ENCODE assay signal across 22 mouse cellular contexts in the genomic region with DNA sequence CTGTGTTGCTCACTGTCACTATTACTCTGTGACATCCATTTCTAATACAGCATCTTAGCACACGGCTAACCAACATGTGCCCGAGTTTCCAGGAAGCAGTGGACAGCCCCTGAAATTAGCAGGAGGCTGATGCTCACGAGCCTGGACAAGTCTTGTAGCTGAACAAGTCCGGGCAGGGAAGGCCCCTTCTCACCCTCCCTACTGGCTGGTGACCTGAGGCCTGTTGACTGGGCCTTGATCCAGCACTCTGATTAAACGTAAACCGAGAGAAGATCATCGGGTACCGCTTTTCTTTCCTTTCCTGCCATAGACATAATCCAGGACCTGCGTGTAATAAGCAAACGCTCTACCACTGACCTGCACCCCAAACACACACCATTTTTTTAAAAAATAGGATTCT. TPM values are rescaled to one million over a fixed set of nuclear protein-coding genes. Genes with fewer than 3 reads are reported as not detected.
DNase-seq lines count a peak whose midpoint lies in the region; ATAC-seq and TF ChIP-seq lines count a peak whose summit lies in the region.
"Had no signal": no experiment of that assay in that cellular context is flagged by ENCODE, and none has a peak within 500 bp of the region (broad histone marks: within the 10 kb centered on the region; RNA-seq: fewer than 3 reads in every experiment).

No protein-coding gene starts in this region.

- H3K9me3 ChIP-seq in kidney, embryonic 14.5 days (ENCODE audit: control insufficient read depth, low read length), result no peaks in the 10 kb centered on the region
- no peaks in the 10 kb centered on the region for H3K9me3 ChIP-seq in embryonic facial prominence, embryonic 10.5 days
- no peaks in the 10 kb centered on the region for H3K9me3 ChIP-seq in forebrain, embryonic 15.5 days
- H3K9me3 ChIP-seq: embryonic facial prominence, embryonic 12.5 days; forebrain, embryonic 12.5 days; heart, embryonic 15.5 days; hindbrain, embryonic 13.5 days had no signal

- H3K9ac ChIP-seq in kidney, embryonic 14.5 days (ENCODE audit: low read depth, low read length), result no peak overlapping the region
- no peak overlapping the region for H3K9ac ChIP-seq in forebrain, embryonic 15.5 days (replicated peaks)
- H3K9ac ChIP-seq: embryonic facial prominence, embryonic 12.5 days; forebrain, embryonic 12.5 days; forebrain, postnatal 0 days; heart, embryonic 15.5 days; hindbrain, embryonic 13.5 days had no signal

- ATAC-seq in kidney, embryonic 14.5 days (ENCODE audit: low FRiP score, low TSS enrichment), result no peak
- no peak for ATAC-seq in forebrain, embryonic 15.5 days (replicated peaks)
- ATAC-seq: forebrain, postnatal 0 days had no signal

- no peak overlapping the region for H3K4me3 ChIP-seq in kidney, adult 2 months (ENCODE audit: insufficient read depth, low read depth, low read length)
- H3K4me3 ChIP-seq in kidney, embryonic 14.5 days (ENCODE audit: low read length), result no peak overlapping the region
- no peak overlapping the region for H3K4me3 ChIP-seq in embryonic facial prominence, embryonic 10.5 days
- H3K4me3 ChIP-seq in forebrain, embryonic 15.5 days, result no peak overlapping the region
- H3K4me3 ChIP-seq: embryonic facial prominence, embryonic 12.5 days; forebrain, embryonic 12.5 days; heart, adult 2 months; heart, embryonic 15.5 days; hindbrain, embryonic 13.5 days had no signal

- peak; percentile 83 for DNase-seq in kidney, adult 2 months
- peak; percentile 25 to 72 for DNase-seq in urinary bladder, adult 18-20 months (ENCODE audit: low spot score in 2 of 2)
- no peak for DNase-seq in urinary bladder, adult 2 months (ENCODE audit: low spot score)
- DNase-seq in embryonic facial prominence, embryonic 10.5 days (ENCODE audit: low spot score), result peak; percentile 19
- DNase-seq in urinary bladder, postnatal 36 days (ENCODE audit: low spot score in 2 of 2), result peak; percentile 47 to 67
- DNase-seq: adrenal gland, adult 8-10 months; adrenal gland, postnatal 36 days; cerebellum, adult 2 months; cerebellum, postnatal 10 days; forebrain, postnatal 0 days; gastrocnemius, postnatal 14 days; heart, adult 2 months; heart, postnatal 14 days had no signal

- peaks cover 3% of the 10 kb centered on the region; the same call in 1 of the 2 replicates for H3K36me3 ChIP-seq in kidney, adult 2 months (ENCODE audit: control insufficient read depth, insufficient read depth, low read length)
- H3K36me3 ChIP-seq in kidney, embryonic 14.5 days (ENCODE audit: control insufficient read depth, insufficient read depth, low read length), result peaks cover 94% of the 10 kb centered on the region
- H3K36me3 ChIP-seq in embryonic facial prominence, embryonic 10.5 days (replicated peaks), result peaks cover 100% of the 10 kb centered on the region
- H3K36me3 ChIP-seq in forebrain, embryonic 15.5 days, result peaks cover 88% of the 10 kb centered on the region

- TF ChIP-seq POLR2A in kidney, adult 2 months (IDR thresholded peaks at IDR 0.05; ENCODE audit: low read depth, low read length), result no peak

- no peaks in the 10 kb centered on the region for H3K27me3 ChIP-seq in kidney, adult 2 months (replicated peaks; ENCODE audit: control insufficient read depth, insufficient read depth, low read length)
- H3K27me3 ChIP-seq in kidney, embryonic 14.5 days (ENCODE audit: control insufficient read depth, insufficient read depth, low read length), result no peaks in the 10 kb centered on the region
- no peaks in the 10 kb centered on the region for H3K27me3 ChIP-seq in embryonic facial prominence, embryonic 10.5 days (replicated peaks; ENCODE audit: low read depth, poor library complexity, severe bottlenecking)
- no peaks in the 10 kb centered on the region for H3K27me3 ChIP-seq in forebrain, embryonic 15.5 days
- H3K27me3 ChIP-seq: embryonic facial prominence, embryonic 12.5 days; forebrain, embryonic 12.5 days; heart, embryonic 15.5 days; hindbrain, embryonic 13.5 days had no signal

- no peak for TF ChIP-seq CTCF in kidney, adult 2 months (conservative IDR thresholded peaks at IDR 0.05; ENCODE audit: insufficient read depth, insufficient read length, low read depth, low read length)

- WGBS in kidney, adult 2 months, result 70% methylated on average over 10 of the region's 10 CpGs
- WGBS in kidney, embryonic 14.5 days, result 93% methylated on average over 10 of the region's 10 CpGs
- 89% methylated on average over 10 of the region's 10 CpGs for WGBS in embryonic facial prominence, embryonic 10.5 days
- WGBS in forebrain, embryonic 15.5 days, result 94% methylated on average over 10 of the region's 10 CpGs

- no peak overlapping the region for H3K4me2 ChIP-seq in kidney, embryonic 14.5 days (replicated peaks; ENCODE audit: low read depth, low read length)
- no peak overlapping the region for H3K4me2 ChIP-seq in forebrain, embryonic 15.5 days (replicated peaks)
- H3K4me2 ChIP-seq: embryonic facial prominence, embryonic 12.5 days; forebrain, embryonic 12.5 days; heart, embryonic 11.5 days; heart, embryonic 15.5 days; hindbrain, embryonic 13.5 days had no signal

- no peak overlapping the region for H3K27ac ChIP-seq in kidney, adult 2 months (ENCODE audit: insufficient read depth, low read depth, low read length)
- no peak overlapping the region for H3K27ac ChIP-seq in kidney, embryonic 14.5 days (ENCODE audit: low read depth, low read length)
- H3K27ac ChIP-seq in embryonic facial prominence, embryonic 10.5 days (replicated peaks), result no peak overlapping the region
- no peak overlapping the region for H3K27ac ChIP-seq in forebrain, embryonic 15.5 days (replicated peaks)
- H3K27ac ChIP-seq: embryonic facial prominence, embryonic 12.5 days; forebrain, embryonic 12.5 days; heart, adult 2 months; heart, embryonic 15.5 days; hindbrain, embryonic 13.5 days had no signal

- no peaks in the 10 kb centered on the region for H3K4me1 ChIP-seq in kidney, adult 2 months (ENCODE audit: control insufficient read depth, insufficient read depth, low read length)
- H3K4me1 ChIP-seq in kidney, embryonic 14.5 days (ENCODE audit: control insufficient read depth, insufficient read depth, low read length), result no peaks in the 10 kb centered on the region
- H3K4me1 ChIP-seq in embryonic facial prominence, embryonic 10.5 days, result no peaks in the 10 kb centered on the region
- H3K4me1 ChIP-seq in forebrain, embryonic 15.5 days, result no peaks in the 10 kb centered on the region
- H3K4me1 ChIP-seq: embryonic facial prominence, embryonic 12.5 days; forebrain, embryonic 12.5 days; heart, embryonic 15.5 days; hindbrain, embryonic 13.5 days had no signal

RNA-seq across cellular contexts. Expression of gene Xpot, which starts 18.0 kb away (rescaled TPM):
- polyA plus RNA-seq in kidney, adult 2 months (2012; rRNA removed), result 78.0 and 108 TPM in 2 replicates
- 34.9 and 63.6 TPM in 2 replicates for polyA plus RNA-seq in kidney, embryonic 14.5 days (2014; fragmentation: Nextera tagmentation; extraction: Ambion mirVana)
- 40.7 and 46.5 TPM in 2 replicates for polyA plus RNA-seq in urinary bladder, adult 2 months (2012; rRNA removed)
- polyA plus RNA-seq in embryonic facial prominence, embryonic 10.5 days (2016; fragmentation: Nextera tagmentation; extraction: Ambion mirVana), result 58.3 and 59.8 TPM in 2 replicates
- 37.6 and 38.7 TPM in 2 replicates for polyA plus RNA-seq in forebrain, embryonic 15.5 days (2015; fragmentation: Nextera tagmentation; extraction: Ambion mirVana)

RNA-seq across cellular contexts. Expression of gene Tbk1, which starts 21.6 kb away (rescaled TPM):
- 7.6 and 14.8 TPM in 2 replicates for polyA plus RNA-seq in kidney, adult 2 months (2012; rRNA removed)
- 21.2 and 37.5 TPM in 2 replicates for polyA plus RNA-seq in kidney, embryonic 14.5 days (2014; fragmentation: Nextera tagmentation; extraction: Ambion mirVana)
- polyA plus RNA-seq in urinary bladder, adult 2 months (2012; rRNA removed), result 30.6 and 35.6 TPM in 2 replicates
- 29.8 and 30.1 TPM in 2 replicates for polyA plus RNA-seq in embryonic facial prominence, embryonic 10.5 days (2016; fragmentation: Nextera tagmentation; extraction: Ambion mirVana)
- polyA plus RNA-seq in forebrain, embryonic 15.5 days (2015; fragmentation: Nextera tagmentation; extraction: Ambion mirVana), result 35.0 and 36.3 TPM in 2 replicates

RNA-seq across cellular contexts. Expression of gene D930020B18Rik, which starts 33.2 kb away (rescaled TPM):
- 0.02 TPM in 1 of 2 replicates, not detected in the other for polyA plus RNA-seq in kidney, adult 2 months (2012; rRNA removed)
- polyA plus RNA-seq in kidney, embryonic 14.5 days (2014; fragmentation: Nextera tagmentation; extraction: Ambion mirVana), result 0.20 and 0.50 TPM in 2 replicates
- polyA plus RNA-seq in urinary bladder, adult 2 months (2012; rRNA removed), result 0.03 and 0.19 TPM in 2 replicates
- polyA plus RNA-seq in embryonic facial prominence, embryonic 10.5 days (2016; fragmentation: Nextera tagmentation; extraction: Ambion mirVana), result 0.23 and 0.67 TPM in 2 replicates
- polyA plus RNA-seq in forebrain, embryonic 15.5 days (2015; fragmentation: Nextera tagmentation; extraction: Ambion mirVana), result 0.10 and 0.19 TPM in 2 replicates
- polyA plus RNA-seq: G1E; gonadal fat pad, adult 2 months; heart, adult 2 months; heart, embryonic 11.5 days had no signal
